Mouse (Mus musculus) layer of hippocampus, adult 18-20 months (tissue): Measurements from ENCODE around the gene Trpc2. TPM values are rescaled to one million over a fixed set of nuclear protein-coding genes. Genes with fewer than 3 reads are reported as not detected.

Experiments used
- DNase-seq, 2 experiments: peaks; one replicate each; pipeline ENCODE4 v3.0.0; 2022; ENCODE audit warnings: low spot score in 2 of 2
- total RNA-seq, 2 experiments: library from RNA; stranded (reverse); gene quantifications; 2 replicates each; pipeline ENCODE4 v1.2.3; 2021

Gene Trpc2
- total RNA-seq, 2 experiments from 2014 or later, result 1.9 TPM; not detected in 1

DNA sequence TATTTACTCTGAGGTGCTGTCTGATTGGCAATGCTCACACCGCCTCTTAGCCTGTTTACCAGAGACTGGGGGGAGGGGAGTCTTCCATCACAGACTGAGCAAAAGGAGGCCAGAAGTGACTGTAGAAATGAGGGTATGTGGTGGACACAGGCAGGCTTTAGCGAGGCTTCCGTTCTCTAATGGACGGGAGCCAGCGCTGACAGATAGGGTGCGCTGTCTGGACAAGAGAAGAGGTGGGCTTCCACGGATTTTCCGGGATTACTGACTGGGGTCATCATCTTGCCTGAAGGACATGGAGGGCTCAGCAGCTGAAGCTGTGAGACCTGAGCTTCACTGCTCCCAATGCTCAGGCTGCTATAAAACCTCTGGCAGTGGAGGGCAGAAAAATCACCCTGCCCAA lies 19.3 kb downstream of the Trpc2 start:
- no peak for DNase-seq

GRCm38 (mm10) chr7:102102696-102103095 lies 19.8 kb downstream of the Trpc2 start:
- no peak for DNase-seq

GRCm38 (mm10) chr7:102103555-102103954 lies 20.6 kb downstream of the Trpc2 start:
- DNase-seq, result no peak

GRCm38 (mm10) chr7:102104126-102104525 lies 21.2 kb downstream of the Trpc2 start:
- no peak for DNase-seq

GRCm38 (mm10) chr7:102106700-102107141 lies 23.8 kb downstream of the Trpc2 start:
- no peak for DNase-seq

GRCm38 (mm10) chr7:102108206-102108605 lies 25.3 kb downstream of the Trpc2 start:
- no peak for DNase-seq

DNA sequence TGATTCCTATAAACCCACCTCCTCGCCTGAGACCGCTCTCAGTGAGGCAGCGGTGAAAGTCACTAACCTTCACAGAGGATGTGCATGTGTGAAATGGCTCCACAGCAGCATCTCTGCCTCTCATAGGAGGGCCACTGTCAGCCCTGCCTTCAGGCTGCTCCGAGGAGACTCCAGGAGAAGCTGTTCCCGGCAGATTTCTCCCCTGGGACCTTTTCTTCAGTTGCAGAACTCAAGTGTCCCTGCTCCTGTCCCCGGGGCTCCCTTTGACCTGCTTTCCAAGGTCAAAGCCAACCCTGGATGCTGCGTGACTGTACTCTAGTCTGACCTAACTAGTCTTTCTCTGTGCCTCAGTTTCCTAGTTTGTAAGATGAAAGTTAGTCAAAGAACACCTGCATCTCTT lies 26.3 kb downstream of the Trpc2 start, which contains the start of gene Art5:
Gene Art5, minus strand, starts transcription at position 319 of the 400 bp plus-strand sequence.
- DNase-seq, result no peak

DNA sequence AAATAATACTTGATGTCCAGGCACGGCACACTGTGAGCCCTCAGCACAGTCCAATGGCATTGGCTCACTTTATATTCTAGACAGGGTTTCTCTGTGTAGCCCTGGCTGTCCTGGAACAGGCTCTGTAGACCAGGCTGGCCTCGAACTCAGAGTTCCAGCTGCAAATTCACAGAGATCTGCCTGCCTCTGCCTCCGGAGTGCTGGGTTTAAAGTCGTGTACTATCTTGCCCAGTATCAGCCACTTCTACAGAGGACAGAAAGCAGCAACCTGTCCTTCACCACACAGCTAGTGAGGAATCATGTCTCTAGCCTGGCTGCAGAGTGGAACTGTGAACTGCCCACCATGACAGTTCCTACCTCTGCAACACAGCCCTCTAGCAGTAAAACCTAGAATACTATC lies 26.8 kb downstream of the Trpc2 start:
- DNase-seq, result no peak

- DNase-seq, result no peak
These were observed 30.3 kb downstream of the Trpc2 start for GRCm38 (mm10) chr7:102113151-102113729.

DNA sequence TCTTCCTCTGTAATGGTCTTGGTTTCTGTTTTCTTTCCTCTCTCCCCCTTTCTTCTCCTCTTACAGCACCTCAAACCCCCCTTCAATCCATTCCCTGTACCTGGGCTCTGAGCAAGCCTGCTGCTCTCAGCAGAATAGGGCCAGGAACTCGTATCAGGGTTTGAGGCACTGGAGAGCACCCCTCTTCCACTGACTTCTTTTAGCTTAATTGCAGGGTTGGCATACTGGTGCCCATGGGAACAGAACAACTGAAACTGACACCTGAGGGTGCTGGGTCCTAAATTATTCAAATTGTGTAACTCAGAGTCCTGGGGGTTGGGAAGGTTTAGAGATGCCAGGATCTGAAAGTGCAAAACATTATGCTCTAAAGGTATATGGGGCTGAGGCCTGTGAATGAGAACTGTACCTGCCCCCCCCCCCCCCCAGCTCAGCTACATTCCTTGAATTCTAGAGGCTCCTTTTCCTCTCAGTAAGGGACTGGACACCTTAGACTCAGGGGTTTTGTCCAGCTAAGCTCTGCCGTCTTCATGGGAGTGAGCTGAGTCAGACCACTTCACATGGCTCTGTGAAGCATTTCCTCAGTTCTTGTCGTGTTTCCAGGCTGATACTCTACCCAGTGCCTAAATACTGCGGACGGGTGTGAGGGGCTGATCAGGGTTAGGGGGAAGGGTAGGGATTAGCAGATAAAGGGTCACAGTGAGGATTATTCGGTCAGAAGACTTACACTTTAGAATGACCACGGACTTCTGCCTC lies 33.8 kb downstream of the Trpc2 start, which contains the start of gene Chrna10:
Gene Chrna10, minus strand, starts transcription at position 250 of the 753 bp plus-strand sequence.
- DNase-seq, result no peak

GRCm38 (mm10) chr7:102117382-102117781 lies 34.5 kb downstream of the Trpc2 start:
- DNase-seq, result no peak

GRCm38 (mm10) chr7:102120326-102120725 lies 37.4 kb downstream of the Trpc2 start:
- DNase-seq, result no peak

GRCm38 (mm10) chr7:102132395-102132794 lies 49.5 kb downstream of the Trpc2 start:
- no peak for DNase-seq

DNA sequence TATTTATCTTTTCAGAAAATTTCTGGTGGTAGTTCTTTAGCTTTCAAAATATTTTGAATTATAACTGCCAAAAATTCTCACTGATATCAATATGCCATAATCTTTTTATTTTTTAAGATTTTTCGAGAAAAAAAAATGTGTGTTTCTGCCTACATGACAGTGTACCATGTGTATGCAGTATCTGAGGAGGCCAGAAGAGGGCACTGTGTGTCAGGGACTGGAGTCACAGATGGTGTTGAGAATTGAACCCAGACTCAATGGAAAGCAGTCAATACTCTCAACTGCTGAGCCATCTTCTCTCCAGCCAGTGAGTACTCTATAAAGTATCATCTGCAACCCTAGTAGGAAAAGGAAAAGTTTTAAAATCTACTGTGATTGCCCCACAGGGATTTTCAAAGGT lies 54.5 kb downstream of the Trpc2 start:
- no peak for DNase-seq

GRCm38 (mm10) chr7:102137898-102138297 lies 55.0 kb downstream of the Trpc2 start:
- no peak for DNase-seq

Other genes with a start within 250 kb of the Trpc2 start
- gene Inppl1, start 244.9 kb upstream of the Trpc2 start, total RNA-seq, result 10 to 100 TPM; 23.0 to 31.1 TPM
- gene Folr2, start 225.9 kb upstream of the Trpc2 start, total RNA-seq, result under 1 TPM in 1 of 2 experiments, not detected in 1; 0.40 TPM
- gene Anapc15, start 219.4 kb upstream of the Trpc2 start, total RNA-seq, result 10 to 100 TPM; 30.5 to 34.9 TPM
- 1 to 10 TPM in 1 of 2 experiments, under 1 TPM in 1; 0.76 to 3.0 TPM for gene Folr1, start 212.3 kb upstream of the Trpc2 start, total RNA-seq
- 10 to 100 TPM; 90.2 to 96.3 TPM for gene Lamtor1, start 177.2 kb upstream of the Trpc2 start, total RNA-seq
- not detected for gene Tomt, start 176.8 kb upstream of the Trpc2 start, total RNA-seq
- 1 to 10 TPM; 4.9 to 7.9 TPM for gene Lrrc51, start 149.2 kb upstream of the Trpc2 start, total RNA-seq
- 100 to 1,000 TPM; 108 to 119 TPM for gene Numa1, start 149.0 kb upstream of the Trpc2 start, total RNA-seq
- 1 to 10 TPM; 5.6 to 6.1 TPM for gene Il18bp, start 64.4 kb upstream of the Trpc2 start, total RNA-seq
- 10 to 100 TPM; 36.5 to 40.4 TPM for gene Rnf121, start 17.6 kb upstream of the Trpc2 start, total RNA-seq
- gene Xndc1, start 17.6 kb upstream of the Trpc2 start, total RNA-seq, result 10 to 100 TPM; 22.4 to 27.0 TPM
- 1 to 10 TPM; 2.0 to 3.3 TPM for gene Xntrpc, start 17.4 kb upstream of the Trpc2 start, total RNA-seq
- gene Art1, start 18.6 kb downstream of the Trpc2 start, total RNA-seq, result not detected
- gene Art5, start 26.4 kb downstream of the Trpc2 start, total RNA-seq, result not detected
- gene Chrna10, start 33.7 kb downstream of the Trpc2 start, total RNA-seq, result not detected
- gene Nup98, start 127.1 kb downstream of the Trpc2 start, total RNA-seq, result 10 to 100 TPM; 41.3 to 43.9 TPM
- 10 to 100 TPM; 27.8 to 29.5 TPM for gene Pgap2, start 127.1 kb downstream of the Trpc2 start, total RNA-seq
- gene Rhog, start 172.9 kb downstream of the Trpc2 start, total RNA-seq, result 10 to 100 TPM; 27.8 to 32.9 TPM
- 10 to 100 TPM; 66.7 to 71.6 TPM for gene Stim1, start 184.7 kb downstream of the Trpc2 start, total RNA-seq